Mouse (Mus musculus) T-helper 17 cell (primary cell): ENCODE data around the gene Samd10.

ENCODE experiments used
- in situ Hi-C, 2 experiments: fragments of 300-600 bp; cut with MboI, MseI; formaldehyde crosslinking; loops; 1 replicate in 1 of 2; 2 replicates in 1 of 2; pipeline ENCODE4 v1.15.1; 2025; ENCODE audit warnings: high pct_unique_total_duplicates in 2 of 2

Gene Samd10

DNA sequence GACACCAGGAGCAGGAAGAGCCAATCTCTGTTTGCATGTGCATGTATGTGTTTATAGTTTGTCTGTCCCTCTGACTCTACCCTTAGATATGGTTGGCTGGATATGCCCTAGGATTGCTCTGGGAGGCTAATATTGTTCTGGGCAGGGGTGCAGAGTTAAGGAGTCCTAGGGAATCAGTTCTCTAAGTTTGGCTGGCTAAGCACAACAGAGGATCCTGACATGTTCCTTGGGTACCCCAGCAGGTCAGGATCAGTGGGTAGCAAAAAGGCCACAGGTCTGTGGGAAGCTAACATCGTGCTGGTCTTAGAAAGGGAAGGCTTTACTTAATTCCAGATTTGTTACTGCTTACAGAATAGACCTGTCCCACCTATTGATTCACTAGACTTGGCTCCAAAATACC, 19.3 kb downstream of the Samd10 start:
- in situ Hi-C loops: loop anchor here (5.0 to 25.0 kb wide), 4 partner anchors 52 to 867 kb away; partner anchors contain the start of genes Dido1 (in 1 of the 2), Gid8 (in 1 of the 2) and Lime1 (in 1 of the 2)

DNA sequence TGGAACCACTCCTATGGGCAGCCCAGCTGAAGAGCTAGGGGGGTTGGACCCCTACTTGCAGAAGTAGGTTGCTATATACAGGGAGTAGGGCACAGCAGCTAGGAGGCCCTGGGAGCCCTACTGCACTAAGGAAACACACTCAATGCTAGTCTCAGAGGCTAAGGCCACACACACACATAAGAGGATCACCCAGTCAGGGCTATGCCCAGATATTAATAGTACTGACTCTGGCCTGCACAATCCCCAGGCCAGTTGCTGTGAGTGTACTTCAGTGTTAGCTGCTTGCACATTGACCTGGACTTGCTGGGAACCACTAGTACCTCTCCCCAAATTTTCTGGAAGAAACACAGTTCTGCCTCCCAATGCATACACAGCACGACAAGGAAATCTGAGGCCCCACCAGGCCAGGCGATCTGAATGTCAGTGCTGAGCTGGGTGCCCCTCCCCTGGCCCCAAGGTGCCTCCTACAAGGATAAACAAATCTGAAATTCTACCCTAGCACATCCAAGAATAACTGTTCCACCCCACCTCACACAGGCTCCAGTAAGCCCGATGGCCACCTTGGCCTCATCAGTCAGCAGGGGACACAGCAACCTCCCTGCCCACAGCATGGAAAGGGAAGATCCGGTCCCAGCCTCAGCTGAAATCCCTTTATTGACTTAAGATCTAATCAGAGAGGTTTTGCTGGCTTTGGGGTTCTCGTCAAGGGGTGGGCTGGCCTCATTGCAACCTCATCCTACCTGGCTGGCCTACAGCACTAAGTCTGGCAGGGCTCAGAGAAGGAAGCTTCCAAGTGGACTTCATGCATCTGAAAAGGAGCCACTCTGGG, 20.0 kb downstream of the Samd10 start:
- in situ Hi-C loops: loop anchor here (5.0 to 25.0 kb wide), 3 partner anchors 52 to 867 kb away; partner anchors contain the start of genes Dido1 (in 1 of the 2) and Gid8 (in 1 of the 2)

DNA sequence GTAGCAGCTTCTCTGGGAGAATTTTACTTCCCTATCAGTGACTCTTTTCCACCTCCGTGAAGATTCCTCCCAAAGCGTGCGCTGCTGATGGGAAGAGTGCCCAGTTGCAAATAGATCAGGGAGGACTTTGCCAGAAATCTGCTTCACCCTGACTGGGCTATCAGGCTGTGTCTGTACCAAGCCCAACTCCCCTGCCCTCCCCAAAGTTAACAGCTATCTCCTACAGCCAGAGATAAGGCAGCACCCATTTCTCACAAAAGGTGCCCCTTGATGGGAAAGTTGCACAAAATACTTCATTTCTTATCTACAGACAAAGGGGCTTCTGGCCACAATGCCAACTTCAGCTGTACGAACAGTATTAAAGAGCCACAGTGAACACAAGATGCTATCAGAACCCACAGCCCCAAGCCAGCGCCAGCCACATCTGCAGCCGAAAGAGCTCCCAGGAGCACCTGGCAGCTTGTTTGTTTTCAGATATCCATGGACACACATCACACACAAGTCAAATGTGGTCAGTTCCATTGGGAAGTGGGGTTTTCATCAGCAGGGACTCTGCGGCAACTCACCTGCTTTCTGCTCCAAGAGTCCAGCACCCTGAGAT, 20.9 kb downstream of the Samd10 start:
- in situ Hi-C loops: loop anchor here (5.0 to 25.0 kb wide), 3 partner anchors 51 to 866 kb away; partner anchors contain the start of genes Dido1 (in 1 of the 2) and Gid8 (in 1 of the 2)

DNA sequence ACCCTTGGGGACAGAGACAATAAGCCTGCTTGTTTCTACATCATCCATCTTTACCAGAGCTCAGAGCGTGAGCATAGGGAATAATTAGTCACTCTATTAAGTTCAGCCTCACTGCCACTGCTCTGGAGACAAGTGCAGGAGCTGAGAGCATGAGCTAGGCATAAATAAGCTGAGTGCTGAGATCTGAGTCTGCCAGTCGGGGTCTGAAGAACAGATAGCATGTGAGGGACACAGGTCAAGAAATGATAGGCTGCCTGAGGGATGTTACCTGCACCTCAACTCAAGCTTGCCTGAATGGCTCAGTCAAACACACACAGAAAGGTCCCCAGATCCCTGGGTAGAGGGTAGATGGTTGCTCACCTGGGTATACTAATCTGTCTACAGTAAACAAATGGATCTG, 21.9 kb downstream of the Samd10 start:
- in situ Hi-C loops: loop anchor here (5.0 to 25.0 kb wide), 3 partner anchors 50 to 865 kb away; partner anchors contain the start of genes Dido1 (in 1 of the 2) and Gid8 (in 1 of the 2)

DNA sequence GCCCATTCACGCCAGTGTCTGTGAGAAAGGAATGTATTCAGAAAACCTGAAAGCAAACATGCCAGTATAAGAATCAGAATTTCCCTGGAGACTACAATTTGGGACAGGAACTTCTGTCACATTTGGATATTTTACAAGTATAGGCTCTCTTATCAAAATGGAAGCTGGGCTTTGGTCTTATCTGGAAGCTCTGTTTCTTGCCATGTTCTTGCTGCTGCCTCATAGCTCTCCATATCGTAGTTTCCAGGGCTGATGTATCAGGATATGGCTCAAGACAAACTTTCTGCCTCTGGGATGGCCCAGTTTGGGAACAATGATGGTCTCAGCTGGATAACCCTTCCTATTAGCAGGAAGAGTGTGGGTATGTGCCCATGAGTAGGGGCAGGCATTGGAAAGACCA, 22.4 kb downstream of the Samd10 start:
- in situ Hi-C loops: loop anchor here (5.0 to 25.0 kb wide), 3 partner anchors 49 to 864 kb away; partner anchors contain the start of genes Dido1 (in 1 of the 2) and Gid8 (in 1 of the 2)

DNA sequence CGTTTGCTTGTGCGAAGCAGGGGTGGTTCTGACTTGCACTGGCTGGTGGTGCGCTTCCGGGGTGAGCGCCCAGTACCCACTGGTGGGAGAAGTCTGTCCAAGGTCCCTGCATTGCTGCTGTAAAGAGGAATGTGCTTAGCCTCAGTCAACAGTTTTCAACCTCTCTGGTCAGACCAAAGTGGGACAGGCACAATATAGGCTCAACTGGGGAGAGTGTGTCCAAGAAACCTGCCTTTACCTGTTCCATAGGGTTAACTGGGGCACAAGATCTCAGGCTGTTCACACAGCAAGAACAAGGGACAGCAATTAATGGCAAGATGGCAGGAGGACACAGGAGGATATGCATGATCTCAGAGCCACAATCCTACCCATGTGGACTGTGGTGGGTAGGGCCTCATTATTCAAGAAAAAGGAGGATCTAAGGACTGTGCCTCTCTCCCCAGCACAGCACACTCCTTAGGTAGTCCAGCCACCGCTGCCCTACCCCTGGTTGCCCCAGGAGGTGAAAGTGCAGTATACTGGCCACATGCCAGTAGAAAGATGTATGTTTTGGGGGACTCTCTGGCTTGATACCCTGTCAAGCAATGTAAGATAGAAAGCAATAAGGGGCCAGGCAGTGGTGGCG, 24.0 kb downstream of the Samd10 start:
- in situ Hi-C loops: loop anchor here (5.0 to 25.0 kb wide), 3 partner anchors 48 to 863 kb away; partner anchors contain the start of genes Dido1 (in 1 of the 2) and Gid8 (in 1 of the 2)

DNA sequence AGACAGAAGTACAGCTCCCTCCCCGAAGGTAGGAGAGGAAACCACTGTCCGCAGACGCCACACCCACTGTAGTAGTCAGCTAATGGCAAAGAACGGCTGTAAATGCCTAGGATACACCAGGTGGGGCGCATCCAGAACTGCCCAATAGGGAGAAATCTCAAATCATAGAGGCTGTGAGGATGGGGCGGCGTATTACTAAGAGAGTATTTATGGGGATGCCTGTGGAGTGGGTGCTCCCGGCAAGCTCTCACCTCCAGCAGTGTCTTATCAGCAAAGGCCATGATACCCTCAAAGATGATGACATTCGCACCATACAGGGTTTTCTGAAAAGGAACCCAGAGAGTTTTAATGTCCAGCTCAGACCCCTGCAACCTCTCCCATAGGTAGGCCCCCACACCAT, 25.1 kb downstream of the Samd10 start:
- in situ Hi-C loops: no loop called here

DNA sequence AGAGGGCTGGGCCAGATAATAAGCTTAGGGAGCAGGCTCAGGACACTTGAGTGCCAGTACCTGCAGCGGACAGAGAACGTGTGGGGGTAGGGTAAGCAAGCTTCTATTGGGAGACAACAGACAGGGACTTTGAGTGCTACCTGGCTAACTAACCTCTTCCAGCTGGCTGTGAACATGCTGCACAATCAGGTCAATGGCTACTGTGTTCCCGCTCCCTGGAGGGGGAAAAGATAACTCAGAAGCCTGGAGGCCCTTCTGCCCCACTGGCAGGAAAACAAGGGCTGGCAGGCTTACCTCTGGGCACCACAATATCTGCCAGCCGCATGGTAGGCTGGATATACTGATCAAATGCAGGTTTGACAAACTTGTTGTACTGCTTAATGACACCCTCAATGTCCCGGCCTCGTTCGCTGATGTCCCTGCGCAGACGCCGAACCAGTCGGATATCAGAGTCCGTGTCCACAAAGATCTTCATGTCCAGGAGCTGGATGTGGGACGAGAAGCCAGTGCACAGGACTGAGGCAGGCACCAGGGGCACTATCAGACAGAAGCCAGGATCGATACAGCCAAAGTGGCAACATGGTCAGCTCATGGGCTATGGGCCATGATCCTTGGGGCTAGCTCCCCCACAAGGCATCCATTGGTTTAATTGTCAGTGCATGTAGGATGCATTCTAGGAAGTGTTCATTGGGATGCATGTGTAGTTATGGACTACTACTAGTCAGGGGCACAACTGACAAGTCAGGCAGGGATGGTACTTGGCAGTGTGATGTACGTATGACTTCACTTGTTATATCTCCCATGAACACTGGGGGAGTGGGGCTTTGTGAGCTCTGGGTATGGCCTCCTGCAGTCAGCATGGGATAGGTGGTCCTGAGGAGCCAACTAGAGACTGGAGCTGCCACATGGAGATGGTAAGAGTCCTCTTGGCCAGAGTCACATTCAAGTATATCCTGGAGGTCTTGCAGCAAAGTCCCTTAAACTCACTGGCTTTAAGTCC, 25.8 kb downstream of the Samd10 start:
- in situ Hi-C loops: no loop called here

DNA sequence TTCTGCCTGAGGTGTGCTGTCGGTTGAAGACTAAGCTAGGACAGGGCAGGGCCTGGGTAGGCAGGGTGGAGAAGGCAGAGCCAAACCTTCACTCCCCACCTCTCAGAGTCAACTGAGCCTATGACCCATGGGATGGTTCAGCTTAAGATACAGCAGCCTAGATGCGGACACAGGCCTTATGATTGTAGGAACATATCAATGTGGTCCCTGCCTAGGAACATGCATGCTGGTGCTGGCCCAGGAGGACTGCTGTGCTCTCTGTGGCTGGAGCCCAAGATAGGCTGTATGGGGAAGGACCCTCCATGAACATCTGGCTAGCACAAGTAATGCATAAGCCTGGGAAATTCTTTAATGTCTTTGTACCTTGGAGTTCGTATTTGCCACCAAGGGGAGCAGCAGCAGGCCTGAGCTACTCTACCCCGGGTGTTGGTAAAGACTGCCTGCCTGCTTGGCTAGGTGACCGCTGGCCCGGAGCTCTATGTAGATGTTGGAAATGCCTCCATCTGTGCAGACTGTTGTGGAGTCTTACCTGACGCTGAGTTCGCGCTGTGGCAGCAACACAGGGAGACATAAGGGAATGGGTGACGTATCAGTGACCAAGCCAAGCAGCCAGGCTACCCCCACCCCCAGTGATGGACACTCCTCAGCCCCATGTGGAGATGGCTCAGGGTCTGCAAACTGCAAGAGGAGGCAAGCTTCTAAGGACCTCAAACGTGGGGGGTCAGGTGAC, 26.9 kb downstream of the Samd10 start:
- in situ Hi-C loops: no loop called here

DNA sequence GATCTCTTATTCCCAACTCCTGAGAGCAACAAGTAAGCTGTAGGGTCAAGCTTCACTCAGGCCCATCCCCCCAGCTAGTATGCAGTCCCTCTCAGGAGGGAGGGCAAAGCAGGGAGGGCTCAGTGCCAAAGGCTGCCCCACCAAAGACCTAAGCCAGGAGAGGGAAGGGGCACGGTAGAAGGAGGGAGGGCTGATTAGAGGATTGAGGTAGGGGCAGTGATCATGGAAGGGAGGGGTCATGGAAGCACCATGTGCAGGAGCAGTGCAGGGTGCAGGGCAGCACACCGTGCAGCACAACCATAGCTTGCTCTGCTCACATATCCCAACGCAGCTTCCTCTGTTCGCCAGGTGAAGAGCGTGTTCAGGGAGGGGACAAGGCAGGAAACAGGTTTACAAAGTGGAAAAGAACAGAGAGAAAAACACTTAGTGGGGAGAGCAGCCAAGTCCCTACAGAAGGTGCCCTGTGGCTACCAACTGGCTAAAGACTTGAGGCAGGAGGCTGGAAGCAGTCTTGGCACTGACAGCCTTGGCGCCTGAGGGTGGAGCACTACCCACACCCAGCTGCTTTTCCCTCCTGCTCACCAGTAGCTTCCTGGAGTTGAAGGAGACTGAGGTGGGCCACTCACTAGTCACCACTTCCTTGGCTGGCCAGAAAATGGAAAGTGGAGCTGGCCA, 28.0 kb downstream of the Samd10 start:
- in situ Hi-C loops: no loop called here

DNA sequence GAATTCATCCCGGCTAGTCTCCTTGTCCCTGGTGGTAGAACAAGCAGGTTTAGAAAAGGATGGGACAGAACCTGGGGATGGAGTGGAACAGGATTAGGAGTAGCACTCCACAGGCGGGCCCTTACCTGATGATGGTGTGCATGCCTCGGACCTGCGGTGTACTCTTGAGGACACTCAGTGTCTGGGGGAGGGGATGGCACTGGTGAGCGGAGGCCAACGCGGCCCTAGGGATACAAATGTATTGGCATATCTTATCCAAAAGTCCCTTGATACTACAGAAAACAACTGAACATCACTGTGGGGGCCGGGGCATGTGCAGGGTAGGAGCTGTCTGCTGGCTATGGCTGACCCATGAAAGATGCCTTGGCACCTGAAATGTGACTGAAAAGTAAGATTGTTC, 28.6 kb downstream of the Samd10 start:
- in situ Hi-C loops: no loop called here

DNA sequence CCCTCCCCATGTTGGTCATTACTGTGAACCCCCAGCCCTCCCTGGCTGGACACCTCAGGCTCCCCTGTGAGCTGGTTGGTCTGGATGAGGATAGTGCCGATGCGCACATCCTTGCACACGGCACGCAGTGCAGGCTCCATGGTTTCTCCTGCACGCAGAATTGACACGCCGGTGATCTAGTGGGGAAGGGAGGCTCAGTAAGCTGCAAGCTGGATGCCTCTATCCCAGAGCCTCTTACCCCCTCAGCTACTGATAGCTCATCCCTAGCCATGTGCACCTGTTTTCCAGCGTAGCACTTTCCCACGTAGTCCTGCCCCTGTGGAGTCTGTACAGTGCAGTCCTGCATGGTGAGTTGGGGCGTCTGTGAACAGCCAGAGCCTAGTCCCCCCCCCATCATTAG, 29.2 kb downstream of the Samd10 start:
- in situ Hi-C loops: no loop called here

DNA sequence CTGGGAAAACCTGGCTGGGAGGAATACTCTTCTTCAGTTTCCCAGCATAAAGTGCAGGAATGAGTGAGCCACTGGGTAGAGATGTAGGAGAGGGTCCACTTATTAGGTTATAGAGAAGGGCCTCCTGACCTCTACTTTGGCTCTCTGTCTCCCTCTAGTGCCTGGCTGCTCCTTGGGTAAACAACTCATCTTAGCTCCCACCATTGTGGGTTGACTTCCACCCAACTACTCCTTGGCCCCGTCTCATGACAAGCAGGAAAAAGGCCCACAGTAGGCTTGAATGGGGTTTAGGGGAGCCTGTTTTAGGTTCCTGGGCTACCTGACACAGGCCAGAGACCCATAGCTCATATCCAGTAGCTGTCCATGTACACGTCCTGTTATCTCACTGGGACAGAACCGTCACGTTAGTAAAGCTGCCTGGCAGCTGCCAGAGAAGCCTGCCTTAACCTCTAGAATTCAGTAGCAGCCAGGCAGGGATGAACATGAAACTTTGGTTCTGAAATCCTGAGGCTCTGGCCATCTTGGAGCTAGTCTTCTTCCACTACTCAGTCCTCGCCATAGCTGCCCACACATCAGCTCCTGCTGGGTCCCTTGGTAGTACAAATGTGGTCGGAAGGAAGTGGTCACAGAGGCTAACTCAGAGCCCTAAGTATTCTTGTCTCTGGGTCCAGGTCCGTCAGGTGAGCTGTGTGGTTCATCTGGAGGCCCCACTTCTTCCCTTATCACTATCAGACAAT, 30.6 kb downstream of the Samd10 start:
- in situ Hi-C loops: no loop called here

DNA sequence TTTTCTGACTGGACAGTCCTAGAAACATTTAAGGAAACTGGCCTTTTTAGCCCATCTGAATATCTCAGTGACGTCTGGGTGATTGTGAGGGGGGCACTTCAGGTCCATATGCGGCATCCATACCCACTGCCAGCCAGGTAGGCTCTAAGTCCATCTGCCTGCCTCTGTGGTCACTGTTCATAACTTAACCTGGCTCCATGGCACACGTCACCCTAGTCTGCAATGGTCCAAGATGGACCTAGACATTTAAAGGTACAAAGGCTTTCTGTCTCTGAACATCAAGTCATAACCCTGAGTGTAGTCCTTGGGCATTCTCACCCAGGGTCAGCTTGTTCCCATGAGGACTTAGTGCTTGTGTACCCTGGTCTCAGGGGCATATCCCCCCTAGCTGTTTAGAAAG, 31.7 kb downstream of the Samd10 start:
- in situ Hi-C loops: no loop called here

DNA sequence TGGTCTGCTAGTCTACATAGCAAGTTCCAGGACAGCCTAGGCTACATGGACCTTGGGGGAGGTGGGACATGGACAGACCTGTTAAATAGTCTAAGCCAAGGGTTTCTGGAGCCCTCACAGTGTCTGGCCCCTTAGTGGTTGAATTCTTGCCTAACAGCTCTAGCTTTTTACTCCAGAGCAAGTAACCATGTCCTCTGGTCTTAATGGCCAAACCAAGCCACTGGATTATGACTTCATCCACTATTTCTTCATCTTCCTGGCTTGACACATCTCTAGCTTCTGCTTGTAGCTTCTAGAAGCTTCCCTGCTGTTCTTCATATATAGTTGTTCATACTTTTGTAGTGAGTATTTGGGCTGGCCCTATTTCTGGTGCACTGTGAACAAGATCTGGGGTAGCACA, 45.2 kb downstream of the Samd10 start:
- in situ Hi-C loops: no loop called here

DNA sequence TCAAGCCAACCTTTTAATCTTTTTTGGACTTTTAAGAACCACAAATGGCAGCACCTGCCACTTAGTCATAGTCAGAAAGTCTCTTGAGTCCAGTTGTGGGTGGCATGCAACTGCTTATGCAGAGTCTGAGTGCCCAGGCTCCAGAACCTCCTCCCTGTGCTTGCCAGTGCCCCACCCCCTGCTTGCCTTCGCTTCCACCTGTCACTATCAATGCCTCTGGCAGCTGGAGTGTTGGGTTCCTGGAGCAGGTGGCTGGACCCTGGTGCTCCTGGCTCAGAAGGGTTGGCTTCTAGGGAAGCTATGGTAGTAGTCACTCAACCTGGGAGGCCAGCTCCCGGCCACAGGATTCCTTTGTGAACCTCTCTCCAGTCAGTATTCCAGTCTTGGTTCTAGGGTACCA, 48.8 kb downstream of the Samd10 start:
- in situ Hi-C loops: no loop called here

DNA sequence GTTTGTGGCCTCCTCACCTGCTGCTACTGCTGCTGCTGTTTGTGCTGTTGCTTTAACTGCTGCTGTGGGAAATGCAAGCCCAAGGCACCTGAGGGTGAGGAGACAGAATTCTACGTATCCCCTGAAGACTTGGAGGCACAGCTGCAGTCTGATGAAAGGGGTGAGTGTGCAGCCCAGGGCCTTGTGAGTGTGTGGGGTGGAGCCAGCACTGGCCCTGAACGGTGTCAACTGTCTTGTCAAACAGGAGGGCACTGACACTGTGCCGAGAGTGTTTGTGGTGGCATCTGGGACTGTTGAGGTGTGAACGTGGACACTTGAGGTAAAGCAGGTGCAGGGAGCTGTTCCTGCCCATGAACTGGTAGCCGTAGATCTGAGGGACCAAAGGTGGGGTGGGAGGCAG, 50.3 kb downstream of the Samd10 start:
- in situ Hi-C loops: no loop called here

DNA sequence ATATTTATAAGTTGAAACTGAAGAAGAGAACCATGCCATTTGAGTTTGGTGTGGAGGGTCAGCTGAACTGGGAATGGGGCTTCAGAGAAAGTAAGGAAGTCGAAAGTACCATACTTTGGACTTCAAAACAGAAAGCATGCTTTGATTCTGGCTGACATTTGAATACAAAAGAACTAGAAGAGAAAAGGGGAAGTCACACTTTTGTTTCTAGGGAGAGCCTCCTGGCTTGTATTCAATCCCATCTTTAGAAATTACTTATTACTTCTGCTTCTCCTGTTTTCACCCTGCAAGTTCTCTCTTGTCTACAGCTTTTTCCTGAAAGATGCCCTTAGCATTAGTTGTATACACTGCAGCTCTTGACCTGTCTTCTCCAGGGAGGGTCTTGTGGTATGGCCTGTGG, 50.8 kb downstream of the Samd10 start:
- in situ Hi-C loops: no loop called here

DNA sequence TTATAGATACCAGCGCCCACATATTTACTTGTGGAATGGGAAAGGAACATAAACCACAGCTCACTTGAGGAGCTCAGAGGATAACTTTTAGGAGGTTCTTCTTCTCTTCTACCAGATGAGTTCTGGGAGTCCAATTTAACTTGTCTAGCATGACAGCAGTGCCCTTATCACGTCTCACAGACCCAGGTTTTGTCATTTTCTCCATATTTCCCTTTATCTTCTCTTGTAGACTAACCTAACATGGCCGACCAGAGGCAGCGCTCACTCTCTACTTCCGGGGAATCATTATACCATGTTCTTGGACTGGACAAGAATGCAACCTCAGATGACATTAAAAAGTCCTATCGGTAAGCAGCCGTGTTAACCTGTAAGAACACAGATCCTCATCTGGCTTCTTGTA, 52.9 kb downstream of the Samd10 start:
- in situ Hi-C loops: no loop called here
